Mouse (Mus musculus) kidney, postnatal 0 days (tissue): ENCODE results near the gene Prkab2. TPM values are rescaled to one million over a fixed set of nuclear protein-coding genes. Genes with fewer than 3 reads are reported as not detected.
A peak's percentile ranks its signal among the peaks of the same experiment; 100 is the strongest.

Source experiments
- ATAC-seq: fragments of 200-750 bp; cut with Nextera tagmentation; replicated peaks from 2 replicates; pipeline ENCODE4 v1.8.0; 2017; ENCODE audit warnings: low read depth, moderate number of reproducible peaks, moderate TSS enrichment, moderate library complexity; ENCODE audit not compliant: low FRiP score
- DNase-seq: peaks from one replicate; pipeline ENCODE4 v3.0.0-alpha.2; 2016; ENCODE audit warnings: low spot score
- H3K27ac ChIP-seq: fragments of 300-500 bp; sonication (generic); 2 replicates; pipeline ENCODE4 v1.5.1; 2014; ENCODE audit warnings: mild to moderate bottlenecking
- H3K27me3 ChIP-seq: fragments of 300-500 bp; sonication (generic); 2 replicates; pipeline ENCODE4 v1.6.1; 2014; ENCODE audit warnings: low read length, mixed read lengths; ENCODE audit not compliant: insufficient read depth
- H3K36me3 ChIP-seq: fragments of 300-500 bp; sonication (generic); 2 replicates; pipeline ENCODE4 v1.6.1; 2014; ENCODE audit warnings: low read length, mixed read lengths; ENCODE audit not compliant: insufficient read depth
- H3K4me1 ChIP-seq: fragments of 300-500 bp; sonication (generic); replicated peaks from 2 replicates; pipeline ENCODE4 v1.6.1; 2014; ENCODE audit warnings: antibody characterized with exemption, low read length, mixed read lengths; ENCODE audit not compliant: insufficient read depth
- H3K4me2 ChIP-seq: fragments of 300-500 bp; sonication (generic); 2 replicates; pipeline ENCODE4 v1.6.1; 2014; ENCODE audit warnings: mild to moderate bottlenecking, low read length, moderate library complexity, mixed read lengths
- H3K4me3 ChIP-seq: fragments of 300-500 bp; sonication (generic); replicated peaks from 2 replicates; pipeline ENCODE4 v1.5.1; 2014; ENCODE audit warnings: low read depth, low read length
- H3K9ac ChIP-seq: fragments of 300-500 bp; sonication (generic); 2 replicates; pipeline ENCODE4 v1.6.1; 2014; ENCODE audit warnings: low read depth, low read length
- H3K9me3 ChIP-seq: fragments of 300-500 bp; sonication (generic); replicated peaks from 2 replicates; pipeline ENCODE4 v1.6.1; 2016; ENCODE audit warnings: low read length, inconsistent platforms, mixed read lengths
- CTCF ChIP-seq: IDR thresholded peaks from 2 replicates; pipeline ENCODE4 v1.5.1; 2016; ENCODE audit warnings: antibody characterized with exemption, low read depth, mild to moderate bottlenecking, moderate library complexity
- WGBS: fragments of 180-500 bp; shearing (Covaris S2); extraction: QIAGEN DNeasy Blood & Tissue Kit; methylation state at CpG from one replicate; pipeline ENCODE4 v1.1.7; 2014; 5-methylcytosine and 5-hydroxymethylcytosine counted together
- polyA plus RNA-seq: library from polyadenylated mRNA; unstranded; fragments of >200 nt; fragmentation: Nextera tagmentation; extraction: Ambion mirVana; gene quantifications from 2 replicates; pipeline ENCODE4 v1.2.1, GENCODE M21; 2015

The Prkab2 gene
- polyA plus RNA-seq, 1 experiment from 2014 or later = 4.7 TPM

DNA sequence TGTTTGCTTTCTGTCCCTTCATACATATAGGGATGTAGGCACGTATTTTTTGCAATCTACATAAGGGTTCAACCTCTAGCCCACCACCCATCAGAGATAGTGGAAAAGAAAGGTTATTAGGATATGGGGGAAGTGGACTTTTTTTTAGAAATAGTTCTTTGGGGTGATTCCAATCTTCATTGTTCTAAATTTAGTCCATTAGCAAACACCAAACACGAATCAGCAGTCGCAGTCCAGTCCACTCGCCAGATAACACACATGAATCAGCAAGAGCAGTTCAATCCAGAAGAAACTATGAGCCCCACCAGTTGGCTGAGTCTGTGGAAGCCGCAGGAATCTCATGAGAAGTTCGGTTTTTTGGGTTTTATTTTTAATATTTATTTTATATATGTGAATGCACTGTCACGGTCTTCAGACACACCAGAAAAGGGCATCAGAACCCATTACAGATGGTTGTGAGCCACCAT, 16.7 kb downstream of the Prkab2 start, which contains the start of gene Gm17651:
Gene Gm17651, minus strand, starts transcription at position 51 of the 467 bp plus-strand sequence.
- Histone ChIP-seq H3K4me1 (no peaks in the 10 kb centered on the region), H3K4me3 (no peak within 1 kb of the TSS), H3K9ac (no peak within 1 kb of the TSS), H3K27me3 (no peaks in the 10 kb centered on the region), H3K27ac (no peak within 1 kb of the TSS), H3K4me2 (no peak within 1 kb of the TSS), H3K9me3 (no peaks in the 10 kb centered on the region), H3K36me3 (peaks cover 8% of the 10 kb centered on the region)
- DNase-seq (no peak), ATAC-seq (no peak)
- 86% methylated on average over 7 of the region's 7 CpGs for WGBS
- TF ChIP-seq CTCF = no peak

DNA sequence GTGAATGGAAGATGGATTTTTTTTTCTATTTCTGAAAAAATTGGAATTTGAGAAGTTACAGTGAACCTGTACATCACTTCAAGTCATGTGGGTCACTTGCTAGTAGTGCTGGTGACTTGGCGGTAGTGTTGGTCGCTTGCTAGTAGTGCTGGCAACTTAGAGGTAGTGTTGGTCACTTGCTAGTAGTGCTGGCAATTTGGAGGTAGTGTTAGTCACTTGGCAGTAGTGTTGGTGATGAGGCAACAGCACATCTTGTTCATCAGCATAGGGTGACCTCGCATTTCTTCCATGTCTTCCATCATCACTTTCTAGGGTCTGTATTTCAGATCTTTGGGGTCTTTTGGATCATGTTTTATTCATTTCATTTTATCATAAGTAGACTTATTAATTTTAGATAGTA, 18.1 kb downstream of the Prkab2 start:
- TF ChIP-seq CTCF = no peak
- H3K27me3 ChIP-seq = no peaks in the 10 kb centered on the region
- H3K4me2 ChIP-seq = no peak overlapping the region
- no peak overlapping the region for H3K4me3 ChIP-seq
- H3K27ac ChIP-seq = no peak overlapping the region
- no peaks in the 10 kb centered on the region for H3K4me1 ChIP-seq
- 96% methylated on average over 3 of the region's 3 CpGs for WGBS
- no peaks in the 10 kb centered on the region for H3K9me3 ChIP-seq
- peaks cover 3% of the 10 kb centered on the region for H3K36me3 ChIP-seq
- H3K9ac ChIP-seq = no peak overlapping the region
- no peak for DNase-seq
- ATAC-seq = no peak

DNA sequence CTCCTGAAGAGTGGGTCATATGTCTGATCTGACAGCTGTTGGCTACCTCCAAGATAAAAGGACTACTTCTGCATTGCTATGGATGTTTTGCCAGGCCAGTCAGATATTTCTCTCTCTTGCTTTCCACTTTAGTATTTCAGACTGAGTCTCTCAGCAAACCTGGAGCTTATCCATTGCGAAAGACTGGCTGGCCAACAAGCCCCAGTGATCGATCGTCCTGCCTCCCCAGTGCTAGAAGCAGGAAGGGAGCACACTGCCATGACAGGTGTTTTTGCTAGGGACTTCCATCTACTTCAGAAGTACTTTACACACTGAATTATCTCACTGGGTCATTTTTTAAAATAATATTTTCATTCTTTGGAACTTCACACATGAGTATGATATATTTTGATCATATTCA, 20.4 kb downstream of the Prkab2 start:
- TF ChIP-seq CTCF = no peak
- 95% methylated on average over 3 of the region's 3 CpGs for WGBS
- Histone ChIP-seq H3K27ac (no peak overlapping the region), H3K9me3 (no peaks in the 10 kb centered on the region), H3K27me3 (no peaks in the 10 kb centered on the region), H3K4me1 (peaks cover 5% of the 10 kb centered on the region; the same call in 1 of the 2 replicates), H3K4me3 (no peak overlapping the region), H3K9ac (no peak overlapping the region), H3K36me3 (no peaks in the 10 kb centered on the region), H3K4me2 (no peak overlapping the region)
- DNase-seq (no peak), ATAC-seq (no peak)

DNA sequence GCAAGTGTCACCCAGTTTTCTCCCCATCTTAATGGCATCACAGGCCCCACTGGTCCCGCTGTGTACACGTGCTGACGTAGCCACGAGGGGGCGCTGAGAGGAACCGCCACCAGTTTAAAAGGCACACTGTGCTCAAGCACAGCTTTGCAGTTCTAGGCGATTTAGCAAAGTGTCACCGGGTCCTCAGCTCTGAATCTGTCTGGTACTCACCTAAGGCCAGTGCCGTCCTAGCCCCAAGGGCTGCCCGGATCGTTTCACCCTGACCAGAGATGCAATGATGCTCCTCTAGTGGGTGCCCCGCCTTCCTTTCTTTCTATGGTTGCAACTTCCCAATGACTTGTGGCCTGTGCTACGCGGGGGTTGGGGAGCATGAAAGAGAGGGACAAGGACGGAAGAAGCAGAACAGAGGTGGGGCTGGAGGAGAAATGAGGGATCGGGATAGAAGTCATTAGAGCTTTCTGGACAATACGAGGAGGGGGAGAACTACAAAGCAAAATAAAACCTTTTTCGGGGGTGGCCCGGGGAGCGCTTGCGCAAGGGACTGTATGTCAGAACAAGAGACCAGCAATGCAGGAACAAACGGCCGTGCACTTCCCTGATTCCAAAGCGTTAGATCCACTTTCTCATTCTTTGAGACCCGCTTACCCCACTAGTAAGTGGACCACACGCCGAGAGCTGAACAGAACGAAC, 22.8 kb downstream of the Prkab2 start:
- TF ChIP-seq CTCF = peak; percentile 86
- Histone ChIP-seq H3K36me3 (no peaks in the 10 kb centered on the region), H3K27ac (no peak overlapping the region), H3K4me2 (peak overlapping the region; percentile 81), H3K9me3 (no peaks in the 10 kb centered on the region), H3K4me1 (peaks cover 5% of the 10 kb centered on the region; the same call in 1 of the 2 replicates), H3K4me3 (peak overlapping the region; percentile 35), H3K9ac (peak overlapping the region; percentile 48; the same call in 1 of the 2 replicates), H3K27me3 (no peaks in the 10 kb centered on the region)
- peak; percentile 73 for DNase-seq
- peak; percentile 50 for ATAC-seq
- 1% methylated on average over 28 of the region's 28 CpGs for WGBS

DNA sequence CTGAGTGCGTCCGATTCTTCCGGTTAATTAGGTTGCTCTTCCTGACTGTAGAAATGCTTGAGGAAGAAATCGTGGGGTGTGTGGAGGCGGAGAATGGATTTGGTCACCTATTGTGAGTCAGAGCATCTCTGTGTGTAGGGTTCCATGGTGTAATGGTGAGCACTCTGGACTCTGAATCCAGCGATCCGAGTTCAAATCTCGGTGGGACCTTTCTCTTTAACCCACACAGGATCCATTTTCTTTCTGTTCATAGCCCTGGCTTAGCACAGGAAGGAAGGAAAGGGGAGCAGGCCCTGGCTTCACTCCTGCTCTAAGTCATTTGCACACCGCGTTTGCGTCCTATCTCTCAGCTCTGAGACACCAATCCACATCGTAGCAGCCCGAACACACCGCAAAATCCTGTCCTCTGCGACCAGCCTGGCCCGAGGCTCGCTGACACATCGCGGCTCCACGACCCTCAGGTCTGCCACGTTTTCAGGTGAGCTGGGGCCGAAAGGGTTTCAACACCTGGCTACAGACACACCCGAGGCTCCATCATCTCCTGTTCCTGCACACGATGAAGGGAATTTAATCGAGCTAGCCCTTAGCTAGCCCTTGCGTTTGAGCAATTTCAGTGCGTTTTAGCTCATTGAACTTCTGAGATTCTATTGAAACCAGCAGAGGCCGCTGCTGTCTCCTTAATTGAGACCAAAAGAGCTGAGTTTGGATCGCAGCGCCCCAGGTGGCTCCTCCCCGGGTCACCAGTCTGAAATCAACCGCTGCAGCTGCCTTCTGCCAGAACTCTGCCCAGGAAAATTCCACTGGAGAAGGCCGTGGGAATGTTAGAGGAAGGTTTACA, 23.5 kb downstream of the Prkab2 start:
- TF ChIP-seq CTCF = peak; percentile 77
- Histone ChIP-seq H3K4me3 (peak overlapping the region; percentile 35), H3K27ac (no peak overlapping the region), H3K4me2 (peak overlapping the region; percentile 81), H3K36me3 (no peaks in the 10 kb centered on the region), H3K9ac (peak overlapping the region; percentile 48; the same call in 1 of the 2 replicates), H3K27me3 (no peaks in the 10 kb centered on the region), H3K4me1 (peaks cover 5% of the 10 kb centered on the region; the same call in 1 of the 2 replicates), H3K9me3 (no peaks in the 10 kb centered on the region)
- ATAC-seq (no peak), DNase-seq (peak; percentile 82)
- 2% methylated on average over 33 of the region's 33 CpGs for WGBS

DNA sequence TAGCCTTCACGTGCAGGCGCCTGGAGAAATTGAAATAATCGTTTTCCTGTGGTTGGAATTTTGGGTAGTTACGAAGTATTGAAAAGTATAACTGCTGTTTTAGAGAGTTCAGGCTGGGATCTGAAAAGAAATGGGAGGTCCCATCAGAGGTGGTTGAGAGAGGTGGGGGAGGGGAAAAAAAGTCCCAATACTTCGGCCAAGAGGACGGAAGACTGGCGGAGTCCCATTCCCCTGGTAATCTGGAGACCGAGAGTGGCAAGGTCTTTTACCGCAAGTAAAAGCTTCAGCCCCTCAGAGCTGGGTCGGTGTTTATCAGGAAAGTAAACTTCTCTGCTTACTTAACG, 24.1 kb downstream of the Prkab2 start:
- Histone ChIP-seq H3K4me2 (peak overlapping the region; percentile 81), H3K27ac (no peak overlapping the region), H3K4me3 (peak overlapping the region; percentile 35), H3K27me3 (no peaks in the 10 kb centered on the region), H3K36me3 (no peaks in the 10 kb centered on the region), H3K9me3 (no peaks in the 10 kb centered on the region), H3K4me1 (peaks cover 5% of the 10 kb centered on the region; the same call in 1 of the 2 replicates), H3K9ac (no peak overlapping the region)
- ATAC-seq (no peak), DNase-seq (no peak)
- no peak for TF ChIP-seq CTCF
- 7% methylated on average over 11 of the region's 11 CpGs for WGBS
